Mouse (Mus musculus) cortical plate, adult 2 months (tissue): ENCODE measurements at regions not wholly inside any gene's neighbourhood (a gene's known extent, or its start where the extent isn't known, plus 50 kb on each side); places are given as distances from the start of the nearest gene placed in this dataset.

Experiments
- CTCF ChIP-seq: fragments of 200-500 bp; IDR thresholded peaks from 2 replicates; pipeline ENCODE4 v1.5.1; 2011; ENCODE audit warnings: mild to moderate bottlenecking, control low read depth, low read length; ENCODE audit not compliant: insufficient read depth; ENCODE audit errors: extremely low read depth
- POLR2A ChIP-seq: fragments of 200-500 bp; IDR thresholded peaks from 2 replicates; pipeline ENCODE4 v1.6.1; 2011; ENCODE audit warnings: mild to moderate bottlenecking, low read length, control low read depth; ENCODE audit not compliant: insufficient read depth; ENCODE audit errors: extremely low read depth

DNA sequence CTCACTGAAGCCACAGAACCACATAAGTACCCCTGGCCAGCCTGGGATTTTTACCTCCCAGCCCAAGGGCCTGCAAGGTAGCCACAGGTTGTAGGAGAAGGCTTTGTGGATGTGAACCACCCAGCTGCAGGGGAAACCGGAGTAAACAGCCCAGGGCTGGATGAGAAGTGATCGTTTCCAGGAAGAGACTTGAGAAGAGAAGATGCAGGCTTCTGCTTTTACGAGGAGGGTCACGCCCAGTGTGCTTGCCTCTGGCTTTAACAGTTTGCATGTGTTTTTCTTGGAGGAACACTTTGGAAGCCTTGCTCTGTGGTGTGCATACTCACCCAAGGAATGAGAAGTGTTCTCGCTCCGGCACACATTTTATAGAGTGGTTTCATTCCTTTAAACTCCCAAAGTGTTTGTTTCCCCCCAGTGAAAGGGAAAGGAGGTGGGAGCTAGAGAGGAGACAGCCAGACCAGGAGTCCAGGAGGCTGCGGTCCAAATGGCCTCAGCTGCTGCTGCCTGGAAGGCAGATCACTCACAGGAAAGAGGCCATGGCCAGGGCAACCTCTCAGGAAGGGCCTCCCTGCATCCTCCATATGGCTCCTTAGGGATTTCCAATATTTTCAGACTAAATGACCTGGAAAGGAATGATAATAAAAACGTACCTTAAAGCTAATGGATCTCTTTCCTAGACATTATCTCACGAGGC is 94.1 kb downstream of the Tent5c start:
- TF ChIP-seq CTCF (no peak), POLR2A (no peak)
